Mouse (Mus musculus): Measurements from ENCODE around the gene Prg3.

DNA sequence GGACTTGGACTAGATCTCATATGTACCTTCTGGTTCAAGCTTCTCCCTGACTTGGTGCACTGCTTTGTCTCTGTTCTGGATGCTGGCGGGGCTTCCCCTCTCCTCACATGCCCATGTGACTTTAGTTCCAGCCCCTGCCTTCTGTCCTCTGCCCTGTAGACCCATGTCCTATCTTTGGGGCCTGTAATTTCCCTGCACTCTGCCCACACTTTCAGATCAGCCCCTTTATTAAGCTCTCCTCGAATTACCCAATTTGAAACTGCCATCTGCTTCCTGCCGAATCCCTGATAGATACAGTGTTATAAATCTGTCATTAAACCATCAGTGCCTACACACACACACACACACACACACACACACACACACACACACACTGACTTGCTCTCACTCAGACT is 26.6 kb downstream of the Prg3 start:
- TF ChIP-seq CTCF (IDR thresholded peaks at IDR 0.05) (no peak), EP300 (IDR thresholded peaks at IDR 0.05) (no peak)
